Mouse (Mus musculus) neural tube, embryonic 11.5 days (tissue): ENCODE measurements around the gene Rhbdf1. TPM values are rescaled to one million over a fixed set of nuclear protein-coding genes. Genes with fewer than 3 reads are reported as not detected.

Source experiments
- ATAC-seq: fragments of 200-750 bp; cut with Nextera tagmentation; 2 replicates; pipeline ENCODE4 v1.8.0; 2017; ENCODE audit warnings: moderate number of reproducible peaks, mild to moderate bottlenecking, moderate TSS enrichment, moderate library complexity; ENCODE audit not compliant: insufficient read depth, low FRiP score, low TSS enrichment
- DNase-seq: peaks from one replicate; pipeline ENCODE4 v3.0.0-alpha.2; 2015; ENCODE audit warnings: low spot score
- H3K27ac ChIP-seq: fragments of 300-500 bp; sonication (generic); 2 replicates; pipeline ENCODE4 v1.5.1; 2014; ENCODE audit warnings: low read depth, mild to moderate bottlenecking, low read length
- H3K27me3 ChIP-seq: fragments of 300-500 bp; sonication (generic); 2 replicates; pipeline ENCODE4 v1.6.1; 2014; ENCODE audit warnings: mild to moderate bottlenecking, low read length, mixed read lengths; ENCODE audit not compliant: control insufficient read depth, insufficient read depth
- H3K36me3 ChIP-seq: fragments of 300-500 bp; sonication (generic); 2 replicates; pipeline ENCODE4 v1.6.1; 2014; ENCODE audit warnings: mild to moderate bottlenecking, low read length, moderate library complexity, mixed read lengths; ENCODE audit not compliant: control insufficient read depth, insufficient read depth
- H3K4me1 ChIP-seq: fragments of 300-500 bp; sonication (generic); 2 replicates; pipeline ENCODE4 v1.6.1; 2014; ENCODE audit warnings: low read length, mixed read lengths; ENCODE audit not compliant: control insufficient read depth, insufficient read depth
- H3K4me2 ChIP-seq: fragments of 300-500 bp; sonication (generic); 2 replicates; pipeline ENCODE4 v1.6.1; 2014; ENCODE audit warnings: low read depth, mild to moderate bottlenecking, moderate library complexity
- H3K4me3 ChIP-seq: fragments of 300-500 bp; sonication (generic); 2 replicates; pipeline ENCODE4 v1.5.1; 2014; ENCODE audit warnings: low read depth, low read length
- H3K9ac ChIP-seq: fragments of 300-500 bp; sonication (generic); 2 replicates; pipeline ENCODE4 v1.6.1; 2014; ENCODE audit warnings: mild to moderate bottlenecking, low read length
- H3K9me3 ChIP-seq: fragments of 300-500 bp; sonication (generic); 2 replicates; pipeline ENCODE4 v1.6.1; 2016; ENCODE audit warnings: low read length; ENCODE audit not compliant: control insufficient read depth
- WGBS: fragments of 180-500 bp; shearing (Covaris S2); extraction: QIAGEN DNeasy Blood & Tissue Kit; methylation state at CpG from one replicate; pipeline ENCODE4 v1.1.7; 2014; 5-methylcytosine and 5-hydroxymethylcytosine counted together
- polyA plus RNA-seq: library from polyadenylated mRNA; unstranded; fragments of >200 nt; fragmentation: Nextera tagmentation; extraction: Ambion mirVana; gene quantifications from 2 replicates; pipeline ENCODE4 v1.2.1, GENCODE M21; 2014

The Rhbdf1 gene
- polyA plus RNA-seq, 1 experiment from 2014 or later, result 24.6 TPM

GRCm38 (mm10) chr11:32236132-32236531, 14.0 kb upstream of the Rhbdf1 start:
- no peak overlapping the region for H3K4me3 ChIP-seq
- H3K9me3 ChIP-seq, result no peaks in the 10 kb centered on the region
- no peaks in the 10 kb centered on the region for H3K4me1 ChIP-seq
- no peaks in the 10 kb centered on the region for H3K27me3 ChIP-seq
- WGBS, result 86% methylated on average over 2 of the region's 2 CpGs
- no peak overlapping the region for H3K27ac ChIP-seq
- DNase-seq, result no peak
- no peak for ATAC-seq
- H3K9ac ChIP-seq, result no peak overlapping the region
- H3K36me3 ChIP-seq, result peaks cover 4% of the 10 kb centered on the region
- H3K4me2 ChIP-seq, result no peak overlapping the region

- DNase-seq, result no peak
- Histone ChIP-seq H3K36me3 (peaks cover 4% of the 10 kb centered on the region), H3K9ac (no peak overlapping the region), H3K9me3 (no peaks in the 10 kb centered on the region), H3K4me2 (no peak overlapping the region), H3K27ac (no peak overlapping the region), H3K4me1 (no peaks in the 10 kb centered on the region), H3K4me3 (no peak overlapping the region), H3K27me3 (no peaks in the 10 kb centered on the region)
- no peak for ATAC-seq
- WGBS, result 74% methylated on average over 3 of the region's 3 CpGs
Measured at GRCm38 (mm10) chr11:32235646-32236045, 13.5 kb upstream of the Rhbdf1 start.

DNA sequence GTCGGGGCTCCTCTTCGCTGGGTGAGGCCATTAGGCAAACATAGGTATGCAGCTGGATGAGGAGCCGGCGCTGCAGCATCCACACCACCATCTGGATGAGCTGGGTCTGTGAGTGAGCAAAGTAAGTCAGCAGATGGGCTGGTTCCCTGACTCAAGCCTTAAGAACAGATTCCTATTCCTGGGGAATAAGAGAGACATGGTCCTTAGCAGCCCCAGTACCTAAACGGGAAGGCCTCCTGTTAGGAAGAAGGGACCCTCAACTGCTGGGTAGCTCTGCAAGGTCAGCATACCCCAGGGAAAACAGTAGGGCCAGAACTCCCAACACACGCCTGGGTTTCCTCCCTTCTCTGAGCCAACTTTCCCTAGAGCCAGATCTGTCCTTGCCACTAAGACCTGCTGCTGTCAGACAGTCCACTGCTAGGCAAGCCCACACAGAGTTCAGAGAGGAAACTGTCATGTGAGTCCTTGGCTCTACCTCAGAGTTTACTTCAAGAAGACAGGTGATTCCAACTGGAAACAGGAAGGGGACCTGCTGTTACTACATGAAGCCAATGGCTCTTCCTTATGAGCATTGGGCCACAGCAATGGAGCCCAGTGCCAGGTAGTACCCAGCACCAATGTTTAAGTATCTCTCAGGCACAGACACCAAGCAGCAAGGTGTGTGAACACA, 12.9 kb upstream of the Rhbdf1 start:
- no peak overlapping the region for H3K27ac ChIP-seq
- peaks cover 6% of the 10 kb centered on the region for H3K36me3 ChIP-seq
- no peaks in the 10 kb centered on the region for H3K27me3 ChIP-seq
- no peak for DNase-seq
- H3K4me1 ChIP-seq, result no peaks in the 10 kb centered on the region
- ATAC-seq, result no peak
- H3K4me3 ChIP-seq, result no peak overlapping the region
- H3K9ac ChIP-seq, result no peak overlapping the region
- H3K9me3 ChIP-seq, result no peaks in the 10 kb centered on the region
- no peak overlapping the region for H3K4me2 ChIP-seq
- 95% methylated on average over 6 of the region's 6 CpGs for WGBS

- Histone ChIP-seq H3K9me3 (no peaks in the 10 kb centered on the region), H3K4me3 (no peak overlapping the region), H3K4me1 (no peaks in the 10 kb centered on the region), H3K9ac (no peak overlapping the region), H3K36me3 (peaks cover 6% of the 10 kb centered on the region), H3K4me2 (no peak overlapping the region), H3K27me3 (no peaks in the 10 kb centered on the region), H3K27ac (no peak overlapping the region)
- DNase-seq, result no peak
- WGBS, result 92% methylated on average over 3 of the region's 3 CpGs
- no peak for ATAC-seq
Measured at GRCm38 (mm10) chr11:32233895-32234294, 11.8 kb upstream of the Rhbdf1 start.

GRCm38 (mm10) chr11:32232848-32233247, 10.7 kb upstream of the Rhbdf1 start:
- Histone ChIP-seq H3K4me3 (no peak overlapping the region), H3K9ac (no peak overlapping the region), H3K4me2 (no peak overlapping the region), H3K9me3 (no peaks in the 10 kb centered on the region), H3K27me3 (no peaks in the 10 kb centered on the region), H3K4me1 (no peaks in the 10 kb centered on the region), H3K36me3 (peaks cover 6% of the 10 kb centered on the region), H3K27ac (no peak overlapping the region)
- DNase-seq (no peak), ATAC-seq (no peak)
- WGBS, result 79% methylated on average over 10 of the region's 10 CpGs

DNA sequence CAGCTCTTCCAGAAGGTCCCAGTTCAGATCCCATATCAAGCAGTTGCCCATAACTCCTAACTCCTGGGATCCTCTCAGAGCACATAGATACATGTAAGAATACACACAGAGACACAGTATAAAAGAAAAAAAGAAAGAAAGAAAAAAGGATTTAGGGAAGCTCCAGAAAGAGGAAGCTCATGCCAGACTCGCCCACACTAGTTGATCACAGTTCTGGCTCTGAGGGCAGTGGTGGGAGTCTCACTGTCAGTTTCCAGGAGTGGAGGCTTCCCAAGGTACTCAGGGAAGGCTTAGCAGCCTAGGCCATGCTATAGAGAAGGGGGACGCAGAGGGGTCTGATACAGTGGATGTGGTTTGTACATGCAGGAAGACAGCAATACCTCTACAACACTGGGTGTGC, 9.0 kb upstream of the Rhbdf1 start:
- H3K36me3 ChIP-seq, result peaks cover 6% of the 10 kb centered on the region
- no peaks in the 10 kb centered on the region for H3K9me3 ChIP-seq
- no peak overlapping the region for H3K27ac ChIP-seq
- H3K4me1 ChIP-seq, result peaks cover 7% of the 10 kb centered on the region
- no peak overlapping the region for H3K9ac ChIP-seq
- DNase-seq (no peak), ATAC-seq (no peak)
- H3K27me3 ChIP-seq, result no peaks in the 10 kb centered on the region
- H3K4me2 ChIP-seq, result no peak overlapping the region
- no peak overlapping the region for H3K4me3 ChIP-seq
- 96% methylated on average over 2 of the region's 2 CpGs for WGBS

DNA sequence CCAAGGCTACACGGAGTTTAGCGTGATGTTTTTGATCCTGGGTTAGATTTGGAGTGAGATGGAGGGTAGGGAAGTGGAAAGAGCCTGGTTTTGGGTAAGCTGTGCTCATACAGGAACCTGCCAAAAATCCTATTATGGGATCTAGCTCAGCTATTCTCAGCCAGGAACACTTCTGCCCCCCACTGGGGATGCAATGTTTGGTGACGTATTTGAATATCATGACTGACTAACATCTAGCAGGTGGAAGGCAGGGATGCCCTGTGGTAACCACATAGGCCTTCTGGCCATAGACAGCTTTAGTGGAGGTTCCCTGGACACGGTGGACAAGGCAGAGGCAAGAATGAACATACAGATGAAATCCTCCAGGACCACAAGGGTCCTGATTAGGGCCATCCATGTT, 8.1 kb upstream of the Rhbdf1 start:
- DNase-seq, result no peak
- Histone ChIP-seq H3K4me3 (no peak overlapping the region), H3K36me3 (peaks cover 6% of the 10 kb centered on the region), H3K4me1 (peaks cover 7% of the 10 kb centered on the region), H3K9ac (no peak overlapping the region), H3K4me2 (no peak overlapping the region), H3K27ac (no peak overlapping the region), H3K27me3 (no peaks in the 10 kb centered on the region), H3K9me3 (no peaks in the 10 kb centered on the region)
- 83% methylated on average over 4 of the region's 4 CpGs for WGBS
- no peak for ATAC-seq

DNA sequence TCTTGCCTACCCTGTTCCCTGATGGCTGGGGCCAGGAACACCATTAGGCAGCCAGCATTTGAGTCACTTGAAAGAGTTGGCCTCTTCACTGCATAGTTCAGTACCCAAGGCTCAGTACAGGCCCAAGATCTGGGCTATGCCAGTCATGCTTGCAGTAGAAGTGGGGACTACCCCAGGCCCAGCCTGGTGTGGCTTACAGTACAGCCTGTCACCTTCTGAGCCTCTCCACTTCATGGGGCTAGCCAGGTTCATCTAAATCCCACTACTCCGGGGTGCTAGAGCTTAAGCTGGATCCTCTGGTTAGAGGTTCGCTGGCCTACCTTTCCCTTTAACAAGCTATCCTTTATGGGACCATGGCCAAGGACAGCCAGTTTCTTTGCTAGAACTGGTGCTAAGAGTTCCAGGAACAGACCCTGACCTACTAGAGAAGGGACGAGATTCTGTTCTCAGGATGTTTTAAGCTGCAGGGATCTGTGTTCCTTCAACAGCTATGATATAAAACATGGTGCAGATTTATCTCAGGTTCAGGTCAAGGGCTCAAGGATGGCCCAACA, 6.3 kb upstream of the Rhbdf1 start:
- DNase-seq, result no peak
- ATAC-seq, result no peak
- Histone ChIP-seq H3K4me1 (peaks cover 10% of the 10 kb centered on the region), H3K27me3 (peaks cover 4% of the 10 kb centered on the region; the same call in 1 of the 2 replicates), H3K27ac (no peak overlapping the region), H3K36me3 (peaks cover 6% of the 10 kb centered on the region), H3K9ac (no peak overlapping the region), H3K4me3 (no peak overlapping the region), H3K4me2 (no peak overlapping the region), H3K9me3 (no peaks in the 10 kb centered on the region)
- WGBS, result 91% methylated on average over 3 of the region's 3 CpGs

- H3K4me3 ChIP-seq, result no peak overlapping the region
- no peak overlapping the region for H3K27ac ChIP-seq
- peaks cover 13% of the 10 kb centered on the region for H3K4me1 ChIP-seq
- DNase-seq (no peak), ATAC-seq (no peak)
- no peak overlapping the region for H3K4me2 ChIP-seq
- no peaks in the 10 kb centered on the region for H3K9me3 ChIP-seq
- no peak overlapping the region for H3K9ac ChIP-seq
- 95% methylated on average over 9 of the region's 9 CpGs for WGBS
- peaks cover 6% of the 10 kb centered on the region for H3K36me3 ChIP-seq
- peaks cover 4% of the 10 kb centered on the region; the same call in 1 of the 2 replicates for H3K27me3 ChIP-seq
Measured at GRCm38 (mm10) chr11:32227555-32227954, 5.5 kb upstream of the Rhbdf1 start.
